Mouse (Mus musculus) neural tube, embryonic 15.5 days (tissue): Measurements from ENCODE around the gene Ifit3. TPM values are rescaled to one million over a fixed set of nuclear protein-coding genes. Genes with fewer than 3 reads are reported as not detected.
"Not testable (repeated sequence)": the region's sequence is repeated elsewhere in the genome, so short reads cannot be mapped to it uniquely, and the experiment has no call there.

Experiments used
- ATAC-seq: fragments of 200-750 bp; cut with Nextera tagmentation; 2 replicates; pipeline ENCODE4 v1.8.0; 2017; ENCODE audit warnings: mild to moderate bottlenecking, moderate TSS enrichment, moderate library complexity; ENCODE audit not compliant: low FRiP score
- H3K27ac ChIP-seq: fragments of 300-500 bp; sonication (generic); replicated peaks from 2 replicates; pipeline ENCODE4 v1.5.1; 2015; ENCODE audit warnings: mild to moderate bottlenecking, inconsistent platforms
- H3K27me3 ChIP-seq: fragments of 300-500 bp; sonication (generic); replicated peaks from 2 replicates; pipeline ENCODE4 v1.6.1; 2015; ENCODE audit warnings: inconsistent platforms
- H3K36me3 ChIP-seq: fragments of 300-500 bp; sonication (generic); 2 replicates; pipeline ENCODE4 v1.6.1; 2015; ENCODE audit warnings: inconsistent platforms
- H3K4me1 ChIP-seq: fragments of 300-500 bp; sonication (generic); 2 replicates; pipeline ENCODE4 v1.6.1; 2015; ENCODE audit warnings: inconsistent platforms
- H3K4me2 ChIP-seq: fragments of 300-500 bp; sonication (generic); 2 replicates; pipeline ENCODE4 v1.6.1; 2015; ENCODE audit warnings: inconsistent platforms, mild to moderate bottlenecking, moderate library complexity
- H3K4me3 ChIP-seq: fragments of 300-500 bp; sonication (generic); replicated peaks from 2 replicates; pipeline ENCODE4 v1.5.1; 2015; ENCODE audit warnings: mild to moderate bottlenecking, inconsistent platforms
- H3K9ac ChIP-seq: fragments of 300-500 bp; sonication (generic); replicated peaks from 2 replicates; pipeline ENCODE4 v1.6.1; 2015; ENCODE audit warnings: mild to moderate bottlenecking, inconsistent platforms
- H3K9me3 ChIP-seq: fragments of 300-500 bp; sonication (generic); replicated peaks from 2 replicates; pipeline ENCODE4 v1.6.1; 2016; ENCODE audit warnings: inconsistent platforms
- WGBS: fragments of 180-500 bp; shearing (Covaris S2); methylation state at CpG from one replicate; pipeline ENCODE4 v1.1.7; 2015; ENCODE audit warnings: mixed read lengths; 5-methylcytosine and 5-hydroxymethylcytosine counted together
- polyA plus RNA-seq: library from polyadenylated mRNA; unstranded; fragments of >200 nt; fragmentation: Nextera tagmentation; extraction: Ambion mirVana; gene quantifications from 2 replicates; pipeline ENCODE4 v1.2.1, GENCODE M21; 2015

Ifit3 gene
- polyA plus RNA-seq, 1 experiment from 2014 or later = 2.1 TPM

DNA sequence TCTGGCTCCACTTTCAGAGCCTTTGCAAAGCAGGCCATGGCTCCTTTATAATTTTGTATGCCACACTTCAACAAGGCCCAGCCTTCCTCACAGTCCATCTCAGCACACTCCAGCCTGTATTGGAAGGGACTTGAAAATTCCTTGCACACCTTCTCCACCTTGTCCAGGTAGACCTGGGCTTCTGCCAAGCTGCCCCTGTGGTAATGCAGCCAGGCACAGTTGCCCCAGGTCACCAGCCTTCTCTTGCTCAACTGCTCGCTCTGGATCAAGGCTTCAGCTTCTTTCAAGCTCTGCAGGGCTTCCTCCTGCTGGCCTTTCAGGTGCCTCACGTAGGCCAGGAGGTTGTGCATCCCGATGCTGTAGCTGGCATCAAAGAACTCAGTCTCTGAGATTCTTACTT is 11.2 kb downstream of the Ifit3 start:
- H3K27ac ChIP-seq, H3K4me2 ChIP-seq, H3K9ac ChIP-seq, H3K36me3 ChIP-seq, ATAC-seq, H3K9me3 ChIP-seq, H3K27me3 ChIP-seq, H3K4me1 ChIP-seq, H3K4me3 ChIP-seq: not testable (repeated sequence)
- 83% methylated on average over 3 of the region's 3 CpGs for WGBS

DNA sequence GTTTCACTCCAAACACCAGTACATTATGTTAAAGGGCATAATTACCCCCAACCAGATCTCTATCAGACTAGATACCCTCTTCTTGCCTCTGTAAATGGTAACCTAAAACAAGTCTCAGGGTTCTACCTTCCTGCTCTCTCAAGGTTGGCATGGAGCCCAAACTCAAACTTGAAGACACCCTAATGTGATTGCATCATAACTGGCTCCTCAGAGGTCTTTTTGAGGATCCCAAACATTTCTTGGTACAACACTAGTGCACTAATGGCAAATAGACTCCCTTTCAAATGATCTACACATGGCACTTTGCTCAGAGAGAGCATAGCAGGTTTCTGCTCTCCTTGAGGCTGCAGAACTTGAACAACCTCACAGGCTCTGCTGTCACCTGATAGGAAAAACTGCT is 13.5 kb downstream of the Ifit3 start:
- no peaks in the 10 kb centered on the region for H3K9me3 ChIP-seq
- no peak overlapping the region for H3K27ac ChIP-seq
- no peak overlapping the region for H3K4me2 ChIP-seq
- peaks cover 4% of the 10 kb centered on the region; the same call in 1 of the 2 replicates for H3K4me1 ChIP-seq
- H3K9ac ChIP-seq = no peak overlapping the region
- no peaks in the 10 kb centered on the region for H3K27me3 ChIP-seq
- ATAC-seq = no peak
- H3K4me3 ChIP-seq = no peak overlapping the region
- H3K36me3 ChIP-seq = no peaks in the 10 kb centered on the region

DNA sequence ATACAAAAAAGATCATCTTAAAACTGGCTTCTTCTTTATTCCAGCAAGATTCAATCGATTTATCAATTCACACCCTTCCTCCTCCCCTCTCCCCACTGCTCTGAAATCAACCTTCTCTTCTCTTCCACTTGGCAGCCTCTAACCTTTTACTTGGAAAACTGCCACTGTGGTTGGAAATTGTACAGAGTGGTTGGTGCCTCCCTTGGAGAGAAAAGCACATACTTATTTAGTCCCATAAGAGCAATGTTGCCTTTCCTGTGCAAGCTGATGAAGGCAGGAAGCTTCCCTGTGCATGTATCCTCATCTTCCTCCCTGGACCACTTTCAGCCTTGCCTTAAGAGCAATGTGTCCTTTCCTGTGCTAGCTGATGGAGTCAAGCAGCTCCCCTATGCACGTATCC is 15.0 kb downstream of the Ifit3 start:
- Histone ChIP-seq H3K9me3 (no peaks in the 10 kb centered on the region), H3K4me3 (no peak overlapping the region), H3K9ac (no peak overlapping the region), H3K27ac (no peak overlapping the region), H3K27me3 (no peaks in the 10 kb centered on the region), H3K4me2 (no peak overlapping the region), H3K36me3 (no peaks in the 10 kb centered on the region), H3K4me1 (peaks cover 4% of the 10 kb centered on the region; the same call in 1 of the 2 replicates)
- peak; percentile 25; the same call in 1 of the 2 replicates for ATAC-seq
- WGBS = 81% methylated on average over 2 of the region's 2 CpGs

DNA sequence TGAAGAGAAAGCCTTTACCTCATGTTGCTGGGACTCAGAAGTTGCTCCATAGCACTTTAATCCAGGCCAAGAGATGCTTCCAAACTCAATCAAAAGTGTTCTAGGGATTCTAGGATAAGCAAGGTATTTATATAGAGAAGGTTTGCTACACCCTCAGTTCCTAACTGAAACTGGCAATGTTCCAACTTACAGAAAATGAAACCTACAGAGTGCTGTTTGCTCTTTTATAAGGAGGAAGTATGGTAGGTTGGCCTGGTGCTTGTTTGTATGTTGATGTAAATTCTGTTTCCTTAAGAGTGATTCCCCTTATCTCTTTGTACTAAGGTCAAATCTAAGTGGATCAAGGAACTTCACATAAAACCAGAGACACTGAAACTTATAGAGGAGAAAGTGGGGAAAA is 15.9 kb downstream of the Ifit3 start:
- ATAC-seq, H3K9me3 ChIP-seq: not testable (repeated sequence)

DNA sequence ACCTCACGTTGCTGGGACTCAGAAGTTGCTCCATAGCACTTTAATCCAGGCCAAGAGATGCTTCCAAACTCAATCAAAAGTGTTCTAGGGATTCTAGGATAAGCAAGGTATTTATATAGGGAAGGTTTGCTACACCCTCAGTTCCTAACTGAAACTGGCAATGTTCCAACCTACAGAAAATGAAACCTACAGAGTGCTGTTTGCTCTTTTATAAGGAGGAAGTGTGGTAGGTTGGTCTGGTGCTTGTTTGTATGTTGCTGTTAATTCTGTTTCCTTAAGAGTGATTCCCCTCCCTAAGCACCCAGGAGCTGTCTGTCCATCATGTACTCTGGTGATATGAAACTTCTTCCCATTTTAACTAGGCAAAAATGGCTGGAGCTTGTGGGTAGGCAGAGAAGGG is 18.6 kb downstream of the Ifit3 start, which contains the start of gene Ifit1bl1:
Gene Ifit1bl1, minus strand, starts transcription at position 69 of the 400 bp plus-strand sequence.
- not testable (repeated sequence) for ATAC-seq
- WGBS = 53% methylated on average over 1 of the region's 1 CpGs

More for the DNA sequence above, 15.9 kb downstream of the Ifit3 start:
- H3K4me1 ChIP-seq, H3K9ac ChIP-seq, H3K36me3 ChIP-seq, H3K27ac ChIP-seq, H3K4me2 ChIP-seq, H3K4me3 ChIP-seq, H3K27me3 ChIP-seq: not testable (repeated sequence)

DNA sequence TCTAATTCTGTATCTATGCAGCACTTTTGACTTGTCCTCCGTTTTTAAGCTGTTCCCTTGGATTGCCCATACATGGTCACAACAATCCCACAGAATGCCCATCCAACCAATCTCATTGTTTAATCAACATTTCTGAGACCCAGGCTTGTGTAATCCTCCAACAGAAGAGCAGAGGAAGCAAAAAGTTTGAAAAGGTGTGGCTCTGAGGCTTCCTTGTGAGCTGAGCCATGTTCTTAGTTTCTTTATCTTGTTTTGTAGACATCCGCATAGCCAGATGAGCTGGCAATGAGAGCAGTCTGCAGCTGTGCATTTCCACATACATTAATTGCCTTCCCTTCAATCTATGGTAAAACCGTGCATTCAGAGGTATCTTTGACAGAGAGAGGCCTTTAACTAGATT is 22.1 kb downstream of the Ifit3 start:
- Histone ChIP-seq H3K9me3 (no peaks in the 10 kb centered on the region), H3K27me3 (no peaks in the 10 kb centered on the region), H3K27ac (no peak overlapping the region), H3K9ac (no peak overlapping the region), H3K4me1 (0 out of 2 replicates have a peak, but pooled peaks cover 2% of the 10 kb centered on the region), H3K4me3 (no peak overlapping the region), H3K4me2 (no peak overlapping the region), H3K36me3 (no peaks in the 10 kb centered on the region)
- WGBS = 93% methylated on average over 3 of the region's 3 CpGs
- no peak for ATAC-seq

More for the DNA sequence above, 18.6 kb downstream of the Ifit3 start, which contains the start of gene Ifit1bl1:
- H3K4me1 ChIP-seq, H3K4me3 ChIP-seq, H3K36me3 ChIP-seq, H3K9me3 ChIP-seq, H3K27ac ChIP-seq, H3K4me2 ChIP-seq, H3K27me3 ChIP-seq, H3K9ac ChIP-seq: not testable (repeated sequence)

DNA sequence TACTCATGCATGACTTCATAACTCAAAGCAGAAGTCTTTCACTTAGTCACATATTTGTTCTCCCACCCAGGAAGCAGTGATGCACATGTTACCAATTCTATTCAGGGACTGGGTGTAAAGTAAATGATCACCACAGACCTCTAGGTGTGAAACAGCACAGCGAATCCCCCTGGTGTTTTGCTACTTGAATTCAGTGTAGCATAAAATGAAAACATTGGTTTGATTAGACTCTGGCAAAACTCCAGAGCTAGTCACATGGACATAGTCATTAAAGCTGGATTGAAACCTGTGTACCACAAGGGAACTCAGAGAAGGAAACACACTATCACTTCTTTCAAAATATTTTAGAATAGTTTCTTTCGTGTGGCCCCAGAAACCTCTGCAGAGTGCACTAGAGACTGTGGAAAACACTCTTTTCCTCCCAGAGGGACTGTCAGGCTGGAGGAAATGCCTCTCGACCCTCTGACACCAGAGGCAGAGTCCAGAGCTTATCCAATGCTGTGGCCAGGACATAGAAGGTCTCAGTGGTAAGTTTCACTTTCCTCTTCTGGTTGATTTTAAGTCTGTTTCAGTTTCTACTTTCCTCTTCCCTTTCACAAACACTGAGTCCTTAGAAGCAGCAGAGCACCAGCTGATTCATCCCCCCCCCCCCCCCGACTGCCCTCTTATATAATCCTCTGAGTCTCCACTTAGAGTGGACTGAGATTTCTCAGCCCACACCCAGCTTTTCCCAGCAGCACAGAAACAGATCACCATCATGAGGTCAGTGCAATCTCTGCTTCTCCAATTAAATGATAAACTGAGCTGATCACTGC is 24.1 kb downstream of the Ifit3 start, which contains the start of gene Ifit3b:
Gene Ifit3b, plus strand, starts transcription at position 734 of the 815 bp plus-strand sequence.
- H3K4me1 ChIP-seq, H3K4me2 ChIP-seq, H3K9ac ChIP-seq, H3K9me3 ChIP-seq, H3K27ac ChIP-seq, H3K36me3 ChIP-seq, H3K27me3 ChIP-seq, H3K4me3 ChIP-seq: not testable (repeated sequence)
- peak; percentile 76 for ATAC-seq
- 61% methylated on average over 4 of the region's 4 CpGs for WGBS

DNA sequence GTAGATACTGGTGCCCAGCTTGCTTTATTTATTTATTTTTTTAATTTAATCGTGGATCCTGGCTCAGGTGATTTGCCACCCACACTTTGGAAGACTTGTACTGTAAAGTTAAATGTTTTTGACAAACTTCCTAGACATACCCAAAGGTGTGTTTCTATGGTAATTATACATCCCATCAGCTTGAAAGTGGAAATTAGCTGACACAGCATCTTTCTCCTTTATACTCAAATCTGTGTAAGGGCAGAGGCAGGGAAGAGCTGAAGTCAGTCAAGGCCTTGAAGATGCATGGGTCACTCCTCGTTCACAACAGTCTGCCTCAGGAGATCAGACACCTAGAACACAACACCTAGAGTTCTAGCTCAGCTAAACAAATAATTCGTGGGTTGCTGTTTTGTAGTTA is 26.8 kb downstream of the Ifit3 start:
- not testable (repeated sequence) for H3K36me3 ChIP-seq, H3K27me3 ChIP-seq, H3K9me3 ChIP-seq, H3K27ac ChIP-seq, H3K4me3 ChIP-seq, H3K9ac ChIP-seq, H3K4me2 ChIP-seq, H3K4me1 ChIP-seq, ATAC-seq
- WGBS = 85% methylated on average over 3 of the region's 3 CpGs

DNA sequence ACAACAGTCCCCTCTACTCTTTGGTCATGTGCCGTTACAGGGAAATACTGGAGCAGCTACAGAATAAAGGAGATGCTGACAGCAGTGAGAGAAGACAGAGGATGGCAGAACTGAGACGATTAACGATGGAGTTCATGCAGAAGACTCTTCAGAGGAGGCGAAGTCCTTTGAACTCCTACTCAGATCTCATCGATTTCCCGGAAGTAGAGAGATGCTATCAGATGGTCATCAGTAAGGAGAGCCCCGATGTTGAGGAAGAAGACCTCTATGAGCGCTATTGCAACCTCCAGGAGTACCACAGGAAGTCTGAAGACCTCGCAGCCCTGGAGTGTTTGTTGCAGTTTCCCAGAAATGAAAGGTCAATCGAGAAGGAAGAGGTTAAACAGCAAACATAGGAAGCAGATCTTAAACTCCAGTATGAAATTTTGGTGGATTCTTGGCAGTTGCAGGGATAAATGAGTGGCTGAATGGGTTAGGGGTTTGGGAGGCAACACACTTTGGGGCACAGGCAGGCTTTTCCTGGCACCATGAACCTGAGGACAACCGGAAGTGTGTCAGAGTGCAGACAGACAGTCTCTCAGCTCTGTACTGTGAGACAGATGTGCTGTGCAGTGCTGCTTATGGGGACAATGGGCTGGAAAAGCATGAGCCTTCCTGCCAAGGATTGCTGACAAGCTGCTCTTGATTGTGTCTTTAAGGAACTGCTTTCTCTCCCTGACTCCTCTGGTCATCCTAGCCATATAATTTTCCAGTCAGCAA is 29.1 kb downstream of the Ifit3 start:
- not testable (repeated sequence) for H3K4me1 ChIP-seq, ATAC-seq, H3K36me3 ChIP-seq, H3K4me3 ChIP-seq, H3K27ac ChIP-seq, H3K9me3 ChIP-seq, H3K4me2 ChIP-seq, H3K27me3 ChIP-seq, H3K9ac ChIP-seq
- WGBS = 88% methylated on average over 4 of the region's 11 CpGs

DNA sequence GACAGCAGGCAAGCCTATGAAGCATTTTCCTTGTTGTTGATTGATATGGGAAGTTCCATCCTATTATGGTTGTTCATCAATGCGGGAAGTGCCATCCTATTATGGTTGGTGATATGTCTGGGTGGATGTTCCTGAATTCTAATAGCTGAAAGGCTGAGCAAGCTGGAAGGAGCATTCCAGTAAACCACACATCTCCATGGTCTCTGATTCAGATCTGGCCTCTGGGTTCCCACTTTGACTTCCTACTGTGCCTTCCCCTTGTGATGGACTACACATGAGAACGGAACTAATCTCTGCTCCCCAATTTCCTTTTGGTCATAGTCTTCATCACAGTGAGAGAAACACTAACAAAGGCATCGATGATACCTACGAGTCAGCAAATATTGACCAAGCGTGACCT is 37.5 kb downstream of the Ifit3 start:
- Histone ChIP-seq H3K4me1 (no peaks in the 10 kb centered on the region), H3K36me3 (no peaks in the 10 kb centered on the region), H3K9ac (no peak overlapping the region), H3K4me2 (no peak overlapping the region), H3K9me3 (no peaks in the 10 kb centered on the region), H3K27ac (no peak overlapping the region), H3K27me3 (no peaks in the 10 kb centered on the region), H3K4me3 (no peak overlapping the region)
- ATAC-seq = no peak
- WGBS = 94% methylated on average over 5 of the region's 5 CpGs

DNA sequence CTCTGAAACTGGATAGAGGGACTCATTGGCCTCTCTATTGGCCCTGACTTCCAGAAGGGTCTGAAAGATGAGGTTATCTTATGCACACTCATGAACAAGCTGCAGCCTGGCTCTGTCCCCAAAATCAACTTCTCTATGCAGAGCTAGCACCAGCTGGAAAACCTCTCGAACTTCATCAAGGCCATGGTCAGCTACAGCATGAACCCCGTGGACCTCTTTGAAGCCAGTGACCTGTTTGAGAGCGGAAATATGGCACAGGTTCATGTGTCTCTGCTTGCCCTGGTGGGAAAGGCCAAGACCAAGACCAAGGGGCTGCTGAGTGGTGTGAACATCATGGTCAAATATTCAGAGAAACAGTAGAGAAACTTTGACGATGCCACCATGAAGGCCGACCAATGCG is 40.5 kb downstream of the Ifit3 start:
- H3K27me3 ChIP-seq = no peaks in the 10 kb centered on the region
- no peak overlapping the region for H3K27ac ChIP-seq
- H3K9ac ChIP-seq = no peak overlapping the region
- ATAC-seq = no peak
- no peaks in the 10 kb centered on the region for H3K36me3 ChIP-seq
- H3K9me3 ChIP-seq = no peaks in the 10 kb centered on the region
- no peaks in the 10 kb centered on the region for H3K4me1 ChIP-seq
- no peak overlapping the region for H3K4me2 ChIP-seq
- WGBS = 97% methylated on average over 6 of the region's 6 CpGs
- no peak overlapping the region for H3K4me3 ChIP-seq

DNA sequence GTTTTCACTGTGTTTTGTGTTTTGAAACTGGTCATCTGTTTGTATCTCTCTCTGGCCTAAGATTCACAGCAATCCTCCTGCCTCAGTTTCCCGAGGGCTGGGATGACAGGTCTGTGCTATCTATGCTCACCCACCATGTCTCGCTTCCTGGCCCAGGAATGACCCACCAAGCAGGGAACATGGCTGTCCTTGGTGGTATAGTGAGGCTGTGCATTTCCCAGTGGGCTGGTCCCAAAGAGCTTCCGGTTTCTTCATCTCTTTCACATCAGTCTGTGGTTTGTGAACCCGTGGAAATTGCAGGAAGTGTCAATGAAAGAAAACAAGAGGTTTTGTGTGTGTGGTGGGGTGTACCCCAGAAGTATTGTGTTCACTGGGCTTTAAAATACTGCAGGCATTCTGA is 41.3 kb downstream of the Ifit3 start:
- no peaks in the 10 kb centered on the region for H3K9me3 ChIP-seq
- no peaks in the 10 kb centered on the region for H3K4me1 ChIP-seq
- ATAC-seq = no peak
- no peaks in the 10 kb centered on the region for H3K36me3 ChIP-seq
- 88% methylated on average over 4 of the region's 4 CpGs for WGBS
- H3K4me3 ChIP-seq = no peak overlapping the region
- H3K27me3 ChIP-seq = no peaks in the 10 kb centered on the region
- H3K27ac ChIP-seq = no peak overlapping the region
- H3K4me2 ChIP-seq = no peak overlapping the region
- no peak overlapping the region for H3K9ac ChIP-seq
